Mouse (Mus musculus) forebrain, embryonic 10.5 days (tissue): ENCODE results near the gene Kcna4. TPM values are rescaled to one million over a fixed set of nuclear protein-coding genes. Genes with fewer than 3 reads are reported as not detected.
A peak's percentile ranks its signal among the peaks of the same experiment; 100 is the strongest.

ENCODE experiments used
- DNase-seq: peaks from one replicate; pipeline ENCODE4 v3.0.0-alpha.2; 2017; ENCODE audit warnings: low spot score; ENCODE audit errors: extremely low spot score
- H3K27ac ChIP-seq: fragments of 300-500 bp; sonication (generic); 2 replicates; pipeline ENCODE4 v1.5.1; 2016; ENCODE audit warnings: mild to moderate bottlenecking
- H3K27me3 ChIP-seq: fragments of 300-500 bp; sonication (generic); 2 replicates; pipeline ENCODE4 v1.6.1; 2016; ENCODE audit warnings: mild to moderate bottlenecking; ENCODE audit not compliant: poor library complexity, severe bottlenecking
- H3K36me3 ChIP-seq: fragments of 300-500 bp; sonication (generic); replicated peaks from 2 replicates; pipeline ENCODE4 v1.6.1; 2016; ENCODE audit warnings: mild to moderate bottlenecking, moderate library complexity
- H3K4me1 ChIP-seq: fragments of 300-500 bp; sonication (generic); 2 replicates; pipeline ENCODE4 v1.6.1; 2016
- H3K4me3 ChIP-seq: fragments of 300-500 bp; sonication (generic); 2 replicates; pipeline ENCODE4 v1.5.1; 2016; ENCODE audit warnings: mild to moderate bottlenecking, moderate library complexity
- H3K9me3 ChIP-seq: fragments of 300-500 bp; sonication (generic); 2 replicates; pipeline ENCODE4 v1.6.1; 2016; ENCODE audit warnings: mild to moderate bottlenecking, moderate library complexity
- WGBS: fragments of 180-500 bp; shearing (Covaris S2); methylation state at CpG from one replicate; pipeline ENCODE4 v1.1.7; 2016; 5-methylcytosine and 5-hydroxymethylcytosine counted together
- polyA plus RNA-seq: library from polyadenylated mRNA; unstranded; fragments of >200 nt; fragmentation: Nextera tagmentation; extraction: Ambion mirVana; gene quantifications from 2 replicates; pipeline ENCODE4 v1.2.1, GENCODE M21; 2016

Kcna4 gene
- polyA plus RNA-seq: 0.02 and 0.05 TPM in 2 replicates

GRCm38 (mm10) chr2:107289990-107290696, at the start of gene Kcna4:
Gene Kcna4 (plus strand): TSS chr2:107290639.
- WGBS: 5% methylated on average over 24 of the region's 24 CpGs
- Histone ChIP-seq H3K27ac (no peak within 1 kb of the TSS), H3K36me3 (no peaks in the 10 kb centered on the region), H3K27me3 (peaks cover 48% of the 10 kb centered on the region), H3K4me1 (peaks cover 20% of the 10 kb centered on the region), H3K9me3 (no peaks in the 10 kb centered on the region), H3K4me3 (peak within 1 kb of the TSS; percentile 58)
- DNase-seq: peak; percentile 59

GRCm38 (mm10) chr2:107258091-107258490, 32.3 kb upstream of the Kcna4 start:
- H3K4me3 ChIP-seq: no peak overlapping the region
- no peak overlapping the region for H3K27ac ChIP-seq
- no peaks in the 10 kb centered on the region for H3K27me3 ChIP-seq
- 91% methylated on average over 3 of the region's 3 CpGs for WGBS
- H3K9me3 ChIP-seq: no peaks in the 10 kb centered on the region
- DNase-seq: no peak
- H3K36me3 ChIP-seq: no peaks in the 10 kb centered on the region
- H3K4me1 ChIP-seq: no peaks in the 10 kb centered on the region

DNA sequence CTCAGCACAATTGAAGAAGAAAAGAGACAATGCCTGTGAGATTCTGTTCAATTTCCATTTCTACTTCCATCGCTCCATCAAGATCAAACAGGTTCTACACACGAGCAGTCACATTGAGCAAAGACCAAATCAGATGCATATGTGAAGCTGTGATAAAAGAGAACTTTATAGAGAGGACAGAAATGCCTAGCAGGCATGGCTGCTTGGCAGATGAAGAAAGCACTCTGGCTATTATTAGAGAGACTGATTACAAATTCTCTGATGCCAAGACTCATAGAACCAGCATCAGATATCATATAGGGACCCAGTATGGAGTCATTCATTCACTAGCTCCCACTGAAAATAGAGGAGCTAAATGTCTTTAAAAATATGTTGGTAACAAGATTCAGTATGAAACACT, 24.2 kb upstream of the Kcna4 start:
- no peak overlapping the region for H3K4me3 ChIP-seq
- WGBS: 85% methylated on average over 2 of the region's 2 CpGs
- no peak for DNase-seq
- peaks cover 4% of the 10 kb centered on the region; the same call in 1 of the 2 replicates for H3K4me1 ChIP-seq
- H3K27me3 ChIP-seq: no peaks in the 10 kb centered on the region
- no peaks in the 10 kb centered on the region for H3K9me3 ChIP-seq
- H3K27ac ChIP-seq: no peak overlapping the region
- no peaks in the 10 kb centered on the region for H3K36me3 ChIP-seq

- no peak overlapping the region for H3K4me3 ChIP-seq
- H3K27me3 ChIP-seq: no peaks in the 10 kb centered on the region
- H3K36me3 ChIP-seq: no peaks in the 10 kb centered on the region
- H3K27ac ChIP-seq: no peak overlapping the region
- 83% methylated on average over 3 of the region's 3 CpGs for WGBS
- H3K9me3 ChIP-seq: no peaks in the 10 kb centered on the region
- H3K4me1 ChIP-seq: peaks cover 6% of the 10 kb centered on the region; the same call in 1 of the 2 replicates
- no peak for DNase-seq
Measured at GRCm38 (mm10) chr2:107270050-107270449, 20.4 kb upstream of the Kcna4 start.

GRCm38 (mm10) chr2:107290697-107291019, 219 bp downstream of the Kcna4 start:
- H3K4me3 ChIP-seq: peak overlapping the region; percentile 58
- H3K4me1 ChIP-seq: peaks cover 20% of the 10 kb centered on the region
- 2% methylated on average over 12 of the region's 12 CpGs for WGBS
- H3K36me3 ChIP-seq: no peaks in the 10 kb centered on the region
- H3K9me3 ChIP-seq: no peaks in the 10 kb centered on the region
- peaks cover 48% of the 10 kb centered on the region for H3K27me3 ChIP-seq
- DNase-seq: no peak
- H3K27ac ChIP-seq: no peak overlapping the region

- no peaks in the 10 kb centered on the region for H3K36me3 ChIP-seq
- H3K4me3 ChIP-seq: peak overlapping the region; percentile 58
- WGBS: 1% methylated on average over 16 of the region's 16 CpGs
- peak; percentile 14 for DNase-seq
- H3K27me3 ChIP-seq: peaks cover 48% of the 10 kb centered on the region
- no peaks in the 10 kb centered on the region for H3K9me3 ChIP-seq
- peaks cover 20% of the 10 kb centered on the region for H3K4me1 ChIP-seq
- H3K27ac ChIP-seq: no peak overlapping the region
Measured at GRCm38 (mm10) chr2:107291142-107291541, 703 bp downstream of the Kcna4 start.

GRCm38 (mm10) chr2:107294521-107294920, 4.1 kb downstream of the Kcna4 start:
- WGBS: 94% methylated on average over 7 of the region's 7 CpGs
- no peak overlapping the region for H3K4me3 ChIP-seq
- no peaks in the 10 kb centered on the region for H3K9me3 ChIP-seq
- H3K36me3 ChIP-seq: no peaks in the 10 kb centered on the region
- H3K27me3 ChIP-seq: peaks cover 37% of the 10 kb centered on the region
- H3K27ac ChIP-seq: no peak overlapping the region
- DNase-seq: no peak
- H3K4me1 ChIP-seq: peaks cover 16% of the 10 kb centered on the region

DNA sequence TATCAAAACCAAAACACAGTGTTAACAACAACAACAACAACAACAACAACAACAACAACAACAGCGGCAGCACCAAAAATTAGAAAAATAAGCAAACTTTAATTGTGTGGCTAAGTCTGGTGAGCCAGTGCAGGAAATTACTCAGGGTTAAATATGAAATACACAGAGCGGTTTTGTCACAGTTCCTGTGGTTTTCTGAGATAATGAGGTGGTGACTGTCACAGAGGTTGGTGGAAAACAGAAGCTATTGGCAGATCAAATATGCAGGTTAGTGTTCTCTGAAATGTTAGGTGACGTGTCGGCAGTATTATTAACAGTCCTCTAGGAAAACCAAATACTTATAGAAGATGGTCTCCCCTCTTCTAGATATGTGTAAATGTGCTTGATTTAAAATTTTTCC, 11.4 kb downstream of the Kcna4 start:
- DNase-seq: no peak
- no peaks in the 10 kb centered on the region for H3K36me3 ChIP-seq
- no peaks in the 10 kb centered on the region for H3K9me3 ChIP-seq
- H3K4me1 ChIP-seq: no peaks in the 10 kb centered on the region
- H3K27me3 ChIP-seq: no peaks in the 10 kb centered on the region
- no peak overlapping the region for H3K4me3 ChIP-seq
- 96% methylated on average over 4 of the region's 4 CpGs for WGBS
- H3K27ac ChIP-seq: no peak overlapping the region

- Histone ChIP-seq H3K4me1 (no peaks in the 10 kb centered on the region), H3K9me3 (no peaks in the 10 kb centered on the region), H3K36me3 (no peaks in the 10 kb centered on the region), H3K4me3 (no peak overlapping the region), H3K27ac (no peak overlapping the region), H3K27me3 (no peaks in the 10 kb centered on the region)
- DNase-seq: no peak
- WGBS: 85% methylated on average over 3 of the region's 3 CpGs
Measured at GRCm38 (mm10) chr2:107304707-107305106, 14.3 kb downstream of the Kcna4 start.

GRCm38 (mm10) chr2:107306077-107306476, 15.6 kb downstream of the Kcna4 start:
- Histone ChIP-seq H3K27me3 (no peaks in the 10 kb centered on the region), H3K4me3 (no peak overlapping the region), H3K4me1 (no peaks in the 10 kb centered on the region), H3K36me3 (no peaks in the 10 kb centered on the region), H3K27ac (no peak overlapping the region), H3K9me3 (no peaks in the 10 kb centered on the region)
- DNase-seq: no peak
- 86% methylated on average over 4 of the region's 4 CpGs for WGBS

DNA sequence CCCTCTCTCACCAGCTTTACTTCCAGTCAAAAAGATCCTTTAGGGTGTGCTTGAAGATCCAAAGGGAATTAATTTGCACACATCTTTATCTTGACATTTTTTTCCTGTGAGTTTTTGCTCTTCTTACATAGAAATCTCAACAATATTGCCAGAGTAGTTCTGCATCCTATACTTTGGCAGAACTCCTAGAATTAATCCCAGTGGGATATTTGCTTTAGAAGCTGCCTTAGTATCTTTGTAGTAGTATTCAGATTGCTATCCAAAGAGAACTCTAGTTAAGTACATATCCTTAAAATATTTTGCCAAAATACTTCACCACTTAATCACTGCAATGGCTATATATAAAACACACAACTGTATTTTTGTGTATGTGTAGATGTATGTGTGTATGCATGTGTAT, 28.2 kb downstream of the Kcna4 start:
- Histone ChIP-seq H3K9me3 (no peaks in the 10 kb centered on the region), H3K36me3 (no peaks in the 10 kb centered on the region), H3K27ac (no peak overlapping the region), H3K4me1 (peaks cover 3% of the 10 kb centered on the region; the same call in 1 of the 2 replicates), H3K4me3 (no peak overlapping the region), H3K27me3 (no peaks in the 10 kb centered on the region)
- DNase-seq: no peak

GRCm38 (mm10) chr2:107321596-107322226, 31.3 kb downstream of the Kcna4 start:
- Histone ChIP-seq H3K27ac (no peak overlapping the region), H3K4me1 (peaks cover 3% of the 10 kb centered on the region; the same call in 1 of the 2 replicates), H3K27me3 (no peaks in the 10 kb centered on the region), H3K4me3 (no peak overlapping the region), H3K36me3 (no peaks in the 10 kb centered on the region), H3K9me3 (no peaks in the 10 kb centered on the region)
- no peak for DNase-seq
- 85% methylated on average over 4 of the region's 4 CpGs for WGBS

DNA sequence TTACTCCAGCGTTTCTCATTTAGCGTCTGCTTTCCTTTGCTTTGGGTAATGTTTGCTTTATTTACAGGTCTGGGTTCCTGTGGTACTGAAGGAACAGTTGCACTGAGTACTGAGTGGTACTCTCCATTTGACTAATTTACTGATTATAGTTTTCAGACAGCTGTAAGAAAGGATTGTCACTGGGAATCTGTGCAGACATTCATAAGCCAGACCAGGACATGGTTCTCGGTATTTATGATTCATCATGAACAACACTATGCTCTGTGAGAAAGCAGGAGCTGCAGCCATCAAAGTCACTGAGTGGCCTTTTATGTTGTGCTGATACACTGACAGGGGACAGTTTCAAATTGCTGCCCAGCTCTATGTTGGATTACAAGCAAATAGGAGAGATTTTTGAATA, 33.7 kb downstream of the Kcna4 start:
- Histone ChIP-seq H3K36me3 (no peaks in the 10 kb centered on the region), H3K27me3 (no peaks in the 10 kb centered on the region), H3K4me1 (peaks cover 3% of the 10 kb centered on the region; the same call in 1 of the 2 replicates), H3K9me3 (no peaks in the 10 kb centered on the region), H3K4me3 (no peak overlapping the region), H3K27ac (no peak overlapping the region)
- DNase-seq: no peak
- WGBS: 93% methylated on average over 3 of the region's 3 CpGs
